Mouse (Mus musculus) cerebellum, postnatal 36 days (tissue): ENCODE results near the gene Mesp2.

ENCODE experiments used
- DNase-seq, 2 experiments: peaks; one replicate each; pipeline ENCODE4 v3.0.0; 2021 to 2022; ENCODE audit warnings: mixed read lengths in 2 of 2

The Mesp2 gene

DNA sequence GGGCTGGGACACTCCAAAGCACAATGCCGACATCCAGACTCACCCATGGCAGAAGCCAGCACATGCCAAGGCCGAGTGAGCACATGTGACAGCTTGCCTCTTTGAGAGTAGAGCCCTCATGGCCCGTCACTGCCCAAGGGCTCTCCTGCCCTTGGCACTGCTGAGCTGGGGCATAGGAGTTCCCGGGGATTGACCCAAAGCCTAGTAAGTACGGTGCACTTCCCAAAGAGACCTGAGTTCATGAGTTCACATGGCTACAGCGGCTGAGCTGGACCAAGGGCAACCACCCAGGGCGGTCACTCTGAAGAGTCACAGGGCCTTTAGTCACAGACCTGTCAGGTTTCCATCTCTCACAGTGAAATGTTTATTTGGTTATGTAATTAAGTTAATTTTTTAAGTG lies 2.0 kb upstream of the Mesp2 start:
- DNase-seq = no peak

DNA sequence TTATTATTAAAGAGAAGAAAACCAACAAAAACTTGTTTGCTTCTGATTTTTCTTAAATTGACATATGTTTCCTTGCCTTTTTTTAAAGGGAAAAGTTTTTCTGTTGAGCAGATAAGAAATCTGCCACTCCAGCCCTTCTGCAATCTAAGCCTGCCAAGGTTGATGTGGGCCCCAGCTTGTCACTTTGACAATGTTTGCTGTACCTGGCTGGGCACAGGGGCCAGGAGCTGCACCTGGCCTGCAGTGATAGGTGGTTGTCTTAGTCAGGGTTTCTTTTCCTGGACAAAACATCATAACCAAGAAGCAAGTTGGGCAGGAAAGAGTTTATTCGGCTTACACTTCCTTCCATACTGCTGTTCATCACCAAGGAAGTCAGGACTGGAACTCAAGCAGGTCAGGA lies 2.9 kb downstream of the Mesp2 start:
- no peak for DNase-seq

DNA sequence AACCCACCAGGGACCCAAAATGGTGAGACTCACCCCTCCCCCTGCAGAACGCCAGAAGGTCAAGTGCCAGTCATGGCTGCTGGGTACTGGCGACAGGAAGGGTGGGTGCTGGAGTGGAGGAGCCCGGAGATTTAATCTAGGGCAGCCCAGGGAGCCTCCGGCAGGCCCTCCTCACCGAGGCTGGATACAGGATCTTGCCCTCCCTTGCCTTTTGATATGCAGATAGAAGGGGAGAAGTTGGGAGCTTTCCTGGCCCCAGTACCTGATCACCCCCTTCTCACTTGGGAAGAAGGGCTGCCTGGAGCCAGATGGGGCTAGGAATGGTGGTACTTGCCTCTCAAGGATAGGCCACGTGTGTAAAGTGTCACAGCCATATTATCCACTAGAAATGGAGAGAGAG lies 7.8 kb downstream of the Mesp2 start:
- DNase-seq = no peak

DNA sequence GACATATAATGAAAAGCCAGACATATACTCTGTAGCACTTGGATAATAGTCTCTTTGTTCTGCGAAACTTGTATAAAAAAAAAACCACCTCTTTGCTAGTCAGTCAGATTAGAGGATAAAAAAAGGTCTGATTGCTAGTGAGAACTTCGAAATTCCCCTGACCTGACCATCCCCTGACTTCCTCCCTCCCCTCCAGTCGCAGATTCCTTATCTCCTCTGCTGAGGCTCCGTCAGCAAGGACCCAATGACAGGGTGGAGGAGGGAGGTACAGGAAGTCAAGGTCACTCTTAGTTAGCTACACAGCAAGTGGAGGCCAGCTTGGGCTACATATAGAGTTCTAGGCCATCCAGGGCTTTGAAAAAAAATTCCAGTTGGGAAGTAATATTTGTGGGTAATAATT lies 9.0 kb downstream of the Mesp2 start:
- no peak for DNase-seq

DNA sequence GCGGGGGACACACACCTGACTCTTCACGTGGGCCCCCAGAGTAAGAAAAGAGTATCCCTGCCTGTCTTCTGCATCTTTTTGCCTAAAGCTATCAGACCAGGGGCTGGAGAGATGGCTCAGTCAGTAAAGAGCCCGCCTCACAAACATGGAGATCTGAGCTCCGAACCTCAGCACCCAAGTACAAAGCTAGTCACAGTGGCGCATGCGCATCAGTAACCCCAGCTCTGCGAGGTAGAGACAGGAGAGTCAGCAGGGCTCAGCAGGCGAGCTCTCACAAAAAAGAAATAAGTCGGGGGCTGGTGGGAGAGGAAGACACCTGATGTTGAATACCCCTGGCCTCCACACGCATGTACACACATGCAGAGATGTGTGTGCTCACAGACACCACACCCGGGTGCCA lies 9.5 kb downstream of the Mesp2 start:
- no peak for DNase-seq

DNA sequence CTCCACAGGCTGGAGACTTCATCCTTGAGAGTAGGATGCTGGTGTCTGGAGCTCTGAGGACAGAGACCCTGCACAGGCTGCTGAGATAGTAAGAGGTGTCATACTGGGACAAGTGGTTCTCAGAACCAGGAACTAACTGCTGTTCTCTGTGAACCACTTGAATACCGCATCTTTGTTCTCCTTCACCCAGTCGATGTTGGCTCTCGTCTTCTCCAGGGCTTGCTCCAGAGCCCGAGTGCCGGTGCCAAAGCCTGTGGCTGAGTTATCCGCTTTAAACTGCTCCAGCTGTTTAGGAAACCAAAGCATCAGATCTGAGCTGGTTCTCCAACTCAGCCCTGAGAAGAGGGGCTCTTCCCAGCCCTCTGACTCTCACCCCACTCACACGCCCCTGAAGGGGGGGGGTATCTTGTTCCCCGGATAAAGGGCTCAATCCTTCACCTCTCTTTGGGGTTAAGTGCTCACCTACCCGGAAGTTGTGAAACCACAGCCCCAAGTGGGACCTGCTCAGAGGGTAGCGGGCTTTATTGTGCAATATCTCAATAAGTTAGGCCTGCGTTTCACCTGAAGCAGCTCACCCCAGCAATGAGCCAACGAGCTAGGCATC lies 11.7 kb downstream of the Mesp2 start:
- no peak for DNase-seq

DNA sequence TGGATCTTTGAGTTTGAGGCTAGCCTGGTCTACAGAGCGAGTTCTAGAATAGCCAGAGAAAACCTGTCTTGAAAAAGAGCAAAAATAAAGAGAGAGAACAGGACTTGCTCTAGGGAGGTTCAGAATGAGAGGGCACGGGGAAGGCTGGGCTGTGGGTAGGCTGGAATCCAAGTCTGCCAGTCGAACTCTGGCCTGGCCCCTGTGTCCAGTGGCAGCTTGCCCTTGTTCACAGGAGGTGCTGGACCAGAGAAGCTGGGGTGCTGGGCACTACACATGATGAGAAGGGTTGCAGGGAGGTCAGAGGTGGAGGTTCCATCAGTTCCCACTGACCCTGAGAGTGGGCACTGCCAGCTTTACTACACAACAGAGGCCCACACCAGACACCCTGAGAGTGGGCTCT lies 17.8 kb downstream of the Mesp2 start:
- DNase-seq = no peak

DNA sequence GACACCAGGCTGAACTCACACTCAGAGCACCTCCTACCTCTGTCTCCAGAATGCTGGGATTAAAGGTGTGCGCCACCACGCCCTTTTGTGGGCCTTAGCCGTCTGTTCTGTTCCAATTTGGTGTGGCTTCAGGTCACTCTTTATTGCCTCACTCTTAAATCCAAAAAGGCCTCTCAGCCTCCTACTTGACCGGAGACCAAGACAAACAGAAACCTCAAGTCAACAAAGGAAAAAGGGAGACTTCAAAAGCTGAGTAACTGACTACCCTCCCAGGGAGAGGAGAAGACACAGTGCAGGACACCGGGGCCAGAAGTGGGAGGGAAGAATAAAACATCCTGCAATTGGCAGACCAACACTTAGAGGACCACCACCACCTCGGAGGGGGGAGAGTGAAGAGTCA lies 20.6 kb downstream of the Mesp2 start:
- DNase-seq = no peak

DNA sequence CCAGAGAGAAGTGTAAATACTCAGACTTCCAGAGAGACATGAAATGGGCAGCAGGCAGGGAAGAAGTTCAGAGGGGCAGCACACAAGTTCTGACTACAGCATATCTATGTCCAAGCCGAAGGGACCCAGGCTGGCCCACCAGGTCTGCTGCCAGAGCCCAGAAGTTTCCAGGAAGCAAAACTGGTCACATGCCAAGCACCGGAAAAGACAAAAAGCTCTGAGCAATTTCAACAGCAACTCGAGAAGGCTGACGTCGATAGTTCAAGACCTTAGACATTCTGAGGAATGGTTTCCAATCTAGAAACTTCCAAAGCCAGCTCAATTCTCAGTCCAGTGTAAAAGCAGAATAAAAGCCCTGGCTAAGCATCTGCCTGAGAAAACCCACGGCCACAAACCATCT lies 21.1 kb downstream of the Mesp2 start:
- no peak for DNase-seq

DNA sequence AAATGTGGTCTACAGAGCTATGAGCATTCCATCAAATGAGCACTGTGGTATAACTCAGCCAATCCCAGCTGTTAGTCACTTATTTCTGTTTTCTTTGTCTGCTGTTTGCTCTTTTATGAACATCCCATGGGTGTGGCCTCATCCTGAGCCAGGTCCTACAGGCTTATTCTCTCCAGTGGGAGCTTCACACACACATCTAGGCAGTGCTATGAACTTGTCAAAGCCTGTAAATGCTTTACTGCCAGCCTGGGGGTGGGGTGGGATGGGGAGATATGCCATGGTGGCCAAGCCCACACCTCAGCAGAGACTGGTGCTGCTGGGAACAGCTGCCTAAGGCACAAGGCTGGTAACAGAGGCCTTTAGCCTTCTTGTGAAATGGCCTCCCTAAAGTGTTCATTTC lies 22.5 kb downstream of the Mesp2 start:
- no peak for DNase-seq

DNA sequence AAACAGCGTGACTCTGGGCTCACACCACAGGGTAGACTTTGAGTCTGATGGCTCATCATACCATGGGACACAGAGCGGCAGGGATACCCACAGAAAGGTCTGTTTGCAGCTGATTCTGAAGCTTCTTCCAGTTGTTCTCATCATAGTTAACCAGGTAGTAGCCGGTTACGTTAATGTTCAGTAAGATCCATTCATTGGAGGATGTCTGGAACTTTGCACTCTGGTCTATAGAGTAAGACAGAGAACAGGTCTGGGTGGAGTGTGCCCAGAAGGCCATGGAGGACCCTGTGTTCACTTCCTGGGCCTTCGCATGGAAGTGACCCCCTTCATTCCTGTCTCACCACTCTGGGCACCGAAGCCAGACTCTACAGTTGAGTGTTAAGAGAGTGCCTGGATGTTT lies 24.7 kb downstream of the Mesp2 start:
- DNase-seq = no peak

DNA sequence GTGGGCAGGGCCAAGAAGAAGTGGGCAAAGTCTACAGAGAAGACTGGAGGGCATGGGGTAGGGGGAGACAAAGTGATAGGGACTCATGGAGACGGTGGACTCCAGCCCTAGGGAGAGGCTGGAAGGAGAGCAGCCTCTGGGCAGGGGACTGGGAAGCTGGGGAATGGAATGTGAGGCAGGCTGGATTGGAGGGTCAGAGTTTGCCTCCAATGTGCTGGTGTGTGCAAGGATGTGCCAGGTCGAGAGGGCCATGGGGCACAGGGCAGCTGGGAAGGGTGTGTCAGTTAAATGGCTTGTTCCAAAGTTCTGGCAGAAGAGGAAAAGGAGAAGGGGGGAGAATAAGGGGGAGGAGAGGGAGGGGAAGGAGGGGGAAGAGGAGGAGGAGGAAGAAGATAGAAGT lies 26.7 kb downstream of the Mesp2 start:
- DNase-seq = no peak

DNA sequence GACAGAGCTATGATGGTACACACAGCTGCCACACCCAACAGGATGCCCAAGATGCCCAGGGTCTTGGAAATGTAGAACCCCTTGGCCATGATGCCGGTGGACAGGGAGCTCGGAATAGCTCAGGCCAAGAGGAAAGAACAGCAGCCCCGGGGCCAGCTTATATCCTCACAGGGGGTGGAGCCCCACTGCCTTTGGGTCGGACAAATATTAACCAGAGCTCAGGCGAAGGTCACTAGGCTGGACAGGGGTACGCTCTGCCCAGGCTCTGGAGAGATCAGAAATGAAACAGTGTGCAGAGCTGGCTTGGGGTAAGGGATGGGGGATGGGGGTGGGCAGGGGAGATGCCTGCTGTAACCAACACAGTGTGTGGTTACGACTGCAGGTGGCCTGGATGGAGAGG lies 31.6 kb downstream of the Mesp2 start:
- DNase-seq = no peak

DNA sequence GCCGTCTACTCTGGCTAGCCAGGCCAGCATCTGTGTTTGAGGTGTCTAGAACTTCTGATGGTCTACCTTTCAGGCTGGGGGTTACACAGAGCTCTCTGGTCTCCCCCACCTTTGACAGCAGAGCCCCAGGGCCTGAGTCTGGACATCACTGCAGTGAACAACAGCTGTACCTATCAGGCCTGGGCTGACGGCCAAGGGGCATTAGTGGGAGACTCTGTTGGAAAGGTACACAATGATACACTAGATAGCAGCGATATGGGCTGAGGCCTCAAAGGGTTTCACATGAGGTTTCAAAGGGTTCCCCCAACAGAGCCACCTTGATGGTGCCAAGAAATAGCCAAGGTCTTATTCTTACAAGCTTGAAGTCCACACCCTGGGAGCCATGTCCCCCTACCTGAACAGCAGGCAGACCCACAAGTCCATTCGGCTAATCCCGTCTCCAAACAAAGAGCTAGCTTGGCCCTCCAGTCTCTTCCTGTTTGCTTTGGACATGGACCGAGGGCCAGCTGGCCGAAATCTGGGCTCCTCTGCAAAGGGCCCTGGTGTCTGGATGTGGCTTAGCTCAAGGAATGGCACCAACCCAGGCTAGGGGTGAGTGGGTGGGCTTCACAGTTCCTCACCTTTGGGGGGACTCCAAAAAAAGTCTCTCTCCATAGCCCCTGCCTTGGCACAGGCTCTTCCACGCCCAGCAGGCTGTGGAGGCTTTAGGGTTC lies 33.7 kb downstream of the Mesp2 start:
- DNase-seq = no peak

DNA sequence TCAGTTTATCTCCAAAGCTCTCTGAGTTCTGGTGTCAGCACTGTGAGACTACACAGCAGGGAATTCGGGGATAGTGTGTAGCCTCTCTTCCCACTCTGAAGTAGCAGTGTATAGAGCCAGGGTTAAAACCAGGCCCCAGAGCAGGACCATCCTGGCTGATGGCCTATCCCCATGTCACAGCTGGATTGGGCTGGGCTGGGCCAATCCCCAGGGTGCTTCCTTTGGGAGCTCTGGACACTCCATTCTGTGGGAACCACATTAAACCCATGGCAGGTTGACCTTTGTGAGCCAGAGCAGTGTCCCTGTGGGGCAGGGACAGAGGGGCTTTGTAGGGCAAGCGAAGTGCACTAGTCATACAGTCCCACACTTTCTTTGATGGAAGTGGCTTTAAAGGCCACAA lies 35.8 kb downstream of the Mesp2 start:
- DNase-seq = no peak

DNA sequence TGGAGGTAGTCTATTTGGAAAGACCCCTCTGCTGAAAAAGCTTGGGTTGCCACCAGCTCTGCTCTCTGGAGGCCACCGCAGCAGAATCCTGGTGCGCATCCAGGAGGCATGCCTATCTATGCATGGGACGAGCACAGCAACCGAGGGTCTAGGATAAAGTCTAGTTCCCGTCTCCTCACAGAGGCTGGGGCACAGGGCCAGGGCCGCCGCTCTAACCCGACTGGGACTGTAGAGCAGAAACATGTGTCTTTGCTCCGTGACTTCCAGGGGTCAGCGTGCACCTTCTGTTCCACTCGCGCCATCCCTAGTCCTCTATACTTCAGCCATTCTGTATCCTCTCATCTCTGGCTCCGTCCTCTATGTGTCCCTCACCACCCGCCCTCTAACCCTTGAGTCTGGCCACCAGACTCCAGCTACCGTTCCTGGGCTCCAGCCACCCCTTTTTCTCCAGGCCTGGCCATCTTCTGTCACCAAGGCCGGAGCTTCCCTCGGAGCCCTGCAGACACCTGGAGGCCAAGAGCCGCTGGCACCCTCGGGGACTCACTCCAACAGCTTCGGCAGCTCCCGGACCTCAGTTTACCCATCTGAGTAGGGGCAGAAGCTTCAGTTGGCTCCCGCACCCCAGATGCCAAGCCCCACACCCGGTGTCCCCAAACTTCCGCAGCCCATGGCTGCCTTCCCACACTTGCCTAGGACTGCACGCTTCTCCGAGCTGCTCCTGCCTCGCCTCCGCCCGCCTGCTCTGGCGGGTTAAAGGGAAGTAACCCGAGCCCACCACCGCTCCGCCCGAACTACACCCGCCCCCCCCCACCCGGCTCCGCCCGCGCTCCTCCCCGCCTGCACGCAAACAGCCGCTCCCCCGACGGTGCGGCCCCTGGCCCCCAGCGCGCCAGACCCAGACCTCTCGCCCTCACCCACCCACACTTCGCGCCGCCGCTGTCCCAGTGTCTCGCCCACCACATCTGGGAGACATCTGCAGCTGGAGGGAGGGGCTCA lies 37.2 kb downstream of the Mesp2 start:
- no peak for DNase-seq

DNA sequence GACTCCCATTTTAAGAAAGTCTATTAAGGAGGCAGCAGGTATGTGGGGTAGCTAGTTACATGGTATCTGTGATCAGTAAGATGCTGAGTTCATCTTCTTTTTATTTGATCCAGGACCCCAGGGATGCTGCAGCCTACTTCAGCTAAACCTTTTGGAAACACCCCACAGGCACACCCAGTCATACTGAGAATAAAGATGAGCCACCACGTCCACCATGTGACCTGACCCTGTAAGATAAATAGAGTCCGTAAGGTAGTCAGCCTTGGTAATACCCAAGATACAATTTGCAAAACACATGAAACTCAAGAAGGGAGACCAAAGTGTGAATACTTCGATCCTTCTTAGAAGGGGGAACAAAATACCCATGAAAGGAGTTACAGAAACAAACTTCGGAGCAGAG lies 45.8 kb downstream of the Mesp2 start:
- DNase-seq = no peak

DNA sequence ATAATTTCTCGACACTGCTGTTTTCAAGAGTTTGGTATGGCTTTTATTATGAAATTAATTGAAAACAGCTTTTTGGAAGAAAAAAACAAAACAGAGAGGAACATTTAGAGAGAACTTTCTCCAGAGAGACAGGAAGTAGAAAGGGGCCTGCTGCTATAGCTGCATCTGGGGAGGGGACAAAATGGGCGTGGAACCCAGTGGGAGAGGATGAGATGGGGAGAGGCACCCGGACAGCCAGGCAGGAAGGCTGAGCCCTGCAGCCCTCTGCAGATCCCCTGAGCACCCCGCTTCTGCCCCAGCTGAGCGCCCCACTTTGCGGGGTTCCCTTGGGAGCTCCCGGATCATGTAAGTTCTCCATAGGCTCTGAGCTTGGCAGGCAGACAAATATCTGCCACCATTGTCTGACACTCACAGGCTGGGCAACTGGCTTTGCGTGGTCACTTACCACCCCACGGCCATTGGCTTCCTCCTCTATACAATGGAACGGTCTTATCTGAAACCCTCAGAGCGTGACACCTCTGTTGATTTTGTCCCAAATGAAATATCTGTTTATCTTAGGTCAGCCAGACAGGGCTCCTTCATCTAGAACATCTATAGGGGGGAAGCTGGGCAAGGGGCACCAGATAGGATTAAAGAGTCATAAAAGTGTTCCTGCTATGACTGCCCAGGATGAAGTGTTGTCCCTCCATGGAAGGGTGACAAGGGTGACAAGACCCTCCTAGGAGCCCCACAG lies 47.8 kb downstream of the Mesp2 start:
- no peak for DNase-seq

DNA sequence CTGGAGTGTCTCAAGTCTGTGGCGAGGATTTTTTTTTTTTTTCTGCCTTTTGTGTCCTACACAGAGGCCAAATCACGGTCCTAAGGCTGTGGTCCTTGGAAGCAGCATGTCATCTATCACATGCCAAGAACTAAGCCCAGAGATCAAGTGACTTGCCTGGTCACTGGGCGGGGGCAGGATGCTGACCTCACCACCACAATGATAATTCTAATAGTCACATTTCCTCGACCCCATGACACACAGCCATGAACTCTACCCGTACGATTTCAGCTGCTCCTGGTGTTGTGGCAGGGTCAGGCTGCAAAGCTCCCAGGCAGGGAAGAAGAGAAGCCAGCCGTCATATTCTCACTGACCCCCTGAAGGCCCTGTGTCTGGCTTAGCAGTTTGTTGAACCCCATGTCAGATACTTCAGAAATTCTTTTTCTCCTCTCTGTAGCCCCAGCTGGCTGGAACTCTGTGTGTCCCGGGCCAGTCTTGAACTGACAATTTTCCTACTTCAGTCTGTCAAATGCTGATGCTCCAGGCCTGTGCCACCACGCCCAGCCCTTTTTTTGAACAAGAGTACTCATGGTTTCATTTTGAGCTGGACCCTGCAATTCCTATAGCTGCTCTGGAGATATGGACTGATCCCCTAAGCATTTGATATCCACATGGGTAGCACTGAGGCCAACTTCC lies 48.6 kb downstream of the Mesp2 start:
- DNase-seq = no peak

DNA sequence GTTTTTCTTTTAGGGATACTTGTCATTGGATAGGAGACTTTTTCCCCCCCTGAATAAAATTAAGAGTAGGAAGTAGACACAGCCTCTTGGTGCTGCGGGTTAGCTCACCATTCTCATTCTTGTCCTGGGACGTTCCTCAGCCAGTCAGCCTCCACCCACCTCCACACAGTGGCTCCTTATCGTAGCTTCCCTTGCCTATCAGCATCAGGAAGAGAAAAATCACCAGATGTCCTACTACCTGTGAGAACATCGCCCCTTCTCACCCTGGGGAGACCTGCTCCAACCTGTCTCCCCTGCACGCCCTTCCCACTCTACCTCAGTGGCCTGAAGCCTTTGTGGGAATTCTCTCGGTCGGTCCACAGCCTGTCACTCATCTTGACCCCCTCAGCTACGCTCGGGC lies 50.3 kb downstream of the Mesp2 start, which contains the start of gene Anpep:
Gene Anpep, minus strand, starts transcription at position 249 of the 400 bp plus-strand sequence.
- DNase-seq = no peak

DNA sequence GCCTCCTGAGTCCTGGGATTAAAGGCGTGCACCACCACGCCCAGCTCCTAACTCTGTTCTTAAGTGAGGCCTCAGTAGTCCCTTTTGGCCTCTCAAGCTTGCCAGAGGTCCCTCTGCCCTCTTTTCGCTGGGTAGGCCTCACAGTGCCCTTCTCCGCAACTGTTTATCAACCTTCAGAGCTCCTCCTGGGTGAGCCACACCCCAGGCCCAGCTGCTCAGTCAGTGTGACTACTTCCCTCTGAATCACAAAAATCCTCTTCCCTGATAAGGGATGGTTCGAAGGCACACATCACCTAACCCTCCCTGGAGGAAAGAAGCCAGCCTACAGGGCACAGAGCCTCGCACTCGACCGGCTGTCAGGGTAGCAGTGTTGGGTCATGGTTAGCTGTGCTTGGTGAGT lies 51.3 kb downstream of the Mesp2 start:
- no peak for DNase-seq
